34 mouse cellular contexts compared by ENCODE assay signal in genomic region chr15:99658437-99658836, GRCm38 (mm10). TPM values are rescaled to one million over a fixed set of nuclear protein-coding genes. Genes with fewer than 3 reads are reported as not detected.
DNase-seq lines count a peak whose midpoint lies in the region; ATAC-seq and TF ChIP-seq lines count a peak whose summit lies in the region.
"Had no signal": no experiment of that assay in that cellular context is flagged by ENCODE, and none has a peak within 500 bp of the region (broad histone marks: within the 10 kb centered on the region; RNA-seq: fewer than 3 reads in every experiment).

No protein-coding gene starts in this region.

- no peak for TF ChIP-seq CTCF in MEL (IDR thresholded peaks at IDR 0.05 in 2 of 3, conservative IDR thresholded peaks at IDR 0.05 in 1 of 3; ENCODE audit: control insufficient read depth in 1 of 3, insufficient read depth in 1 of 3, low read depth in 2 of 3, low read length in 3 of 3, poor library complexity in 1 of 3, severe bottlenecking in 1 of 3)

- no peak for ATAC-seq in hindbrain, embryonic 12.5 days (ENCODE audit: low FRiP score)
- ATAC-seq in hindbrain, embryonic 13.5 days (ENCODE audit: low FRiP score) = no peak
- peak; percentile 53; the same call in 1 of the 2 replicates for ATAC-seq in megakaryocyte progenitor cell, adult 5-6 weeks (replicated peaks; ENCODE audit: poor library complexity)
- ATAC-seq: CD4-positive, CD25-positive, alpha-beta regulatory T cell, adult 4 months; forebrain, embryonic 14.5 days; forebrain, postnatal 0 days; hindbrain, embryonic 16.5 days; inflammation-experienced regulatory T-cells, adult 6 months; intestine, embryonic 16.5 days had no signal

- no peak for TF ChIP-seq EP300 in MEL (IDR thresholded peaks at IDR 0.05; ENCODE audit: low read depth in 1 of 2, low read length in 2 of 2)

- no peak overlapping the region for H3K4me2 ChIP-seq in hindbrain, embryonic 12.5 days (replicated peaks)
- no peak overlapping the region for H3K4me2 ChIP-seq in hindbrain, embryonic 13.5 days
- H3K4me2 ChIP-seq: heart, embryonic 13.5 days had no signal

- H3K27me3 ChIP-seq in hindbrain, embryonic 12.5 days = peaks cover 24% of the 10 kb centered on the region
- peaks cover 11% of the 10 kb centered on the region for H3K27me3 ChIP-seq in hindbrain, embryonic 13.5 days
- peaks cover 0 to 2% of the 10 kb centered on the region in 2 experiments; a peak in 2 of 4 replicates for H3K27me3 ChIP-seq in MEL (ENCODE audit: control insufficient read depth in 1 of 2, insufficient read depth in 2 of 2, low read length in 2 of 2)

- no peaks in the 10 kb centered on the region for H3K9me3 ChIP-seq in hindbrain, embryonic 12.5 days (replicated peaks)
- no peaks in the 10 kb centered on the region for H3K9me3 ChIP-seq in hindbrain, embryonic 13.5 days
- no peaks in the 10 kb centered on the region for H3K9me3 ChIP-seq in MEL (replicated peaks; ENCODE audit: insufficient read depth, low read length)
- H3K9me3 ChIP-seq: forebrain, embryonic 10.5 days; heart, embryonic 13.5 days had no signal

- H3K4me3 ChIP-seq in hindbrain, embryonic 12.5 days = no peak overlapping the region
- no peak overlapping the region for H3K4me3 ChIP-seq in hindbrain, embryonic 13.5 days
- H3K4me3 ChIP-seq in MEL (ENCODE audit: control insufficient read depth in 1 of 2, insufficient read depth in 1 of 2, low read depth in 2 of 2, low read length in 2 of 2) = no peak overlapping the region
- H3K4me3 ChIP-seq: forebrain, embryonic 10.5 days; gastrocnemius, adult 2 months; heart, adult 2 months; heart, embryonic 13.5 days had no signal

- WGBS in hindbrain, embryonic 12.5 days = 59% methylated on average over 2 of the region's 2 CpGs
- WGBS in hindbrain, embryonic 13.5 days = 65% methylated on average over 2 of the region's 2 CpGs

- DNase-seq in MEL (ENCODE audit: low read depth, low spot score) = peak; percentile 76
- DNase-seq in R1 (ENCODE audit: low read depth, low spot score) = peak; percentile 64
- DNase-seq in adrenal gland, adult 2 months = no peak
- DNase-seq in cerebellum, adult 9-11 months = no peak
- DNase-seq in adrenal gland, postnatal 10 days = no peak
- DNase-seq: adrenal gland, postnatal 25 days; cerebellum, adult 11-12 months; cerebellum, adult 8-10 months; cerebellum, postnatal 14 days; forebrain, postnatal 0 days; gastrocnemius, adult 2 months; gastrocnemius, postnatal 25 days; heart, adult 2 months; heart, postnatal 14 days; heart, postnatal 4 days; kidney, adult 18-20 months had no signal

- peaks cover 25% of the 10 kb centered on the region for H3K4me1 ChIP-seq in hindbrain, embryonic 12.5 days
- peaks cover 37% of the 10 kb centered on the region for H3K4me1 ChIP-seq in hindbrain, embryonic 13.5 days (replicated peaks)
- peaks cover 10 to 23% of the 10 kb centered on the region in 2 experiments for H3K4me1 ChIP-seq in MEL (ENCODE audit: control insufficient read depth in 1 of 2, insufficient read depth in 2 of 2, low read length in 2 of 2)

- TF ChIP-seq POLR2A in MEL (IDR thresholded peaks at IDR 0.05; ENCODE audit: control insufficient read depth in 1 of 2, insufficient read depth in 1 of 2, low read depth in 1 of 2, low read length in 2 of 2, poor library complexity in 1 of 2) = no peak

- no peak overlapping the region for H3K9ac ChIP-seq in hindbrain, embryonic 12.5 days
- no peak overlapping the region for H3K9ac ChIP-seq in hindbrain, embryonic 13.5 days
- H3K9ac ChIP-seq in MEL (ENCODE audit: control insufficient read depth, low read depth, low read length, poor library complexity, severe bottlenecking) = no peak overlapping the region
- H3K9ac ChIP-seq: forebrain, postnatal 0 days; heart, embryonic 13.5 days had no signal

- H3K27ac ChIP-seq in hindbrain, embryonic 12.5 days = peak overlapping the region; percentile 12; the same call in 1 of the 2 replicates
- no peak overlapping the region for H3K27ac ChIP-seq in hindbrain, embryonic 13.5 days
- H3K27ac ChIP-seq in MEL (ENCODE audit: control insufficient read depth, low read depth, low read length) = no peak overlapping the region
- H3K27ac ChIP-seq: forebrain, embryonic 10.5 days; gastrocnemius, adult 2 months; heart, adult 2 months; heart, embryonic 13.5 days had no signal

- TF ChIP-seq RAD21 in MEL (IDR thresholded peaks at IDR 0.05; ENCODE audit: low read depth, low read length) = no peak

- no peaks in the 10 kb centered on the region; the same call in 1 of the 2 replicates for H3K79me2 ChIP-seq in MEL (ENCODE audit: control insufficient read depth, insufficient read depth, low read length, poor library complexity)

- no peaks in the 10 kb centered on the region for H3K36me3 ChIP-seq in hindbrain, embryonic 12.5 days
- no peaks in the 10 kb centered on the region for H3K36me3 ChIP-seq in hindbrain, embryonic 13.5 days
- H3K36me3 ChIP-seq in MEL (ENCODE audit: control insufficient read depth in 1 of 2, insufficient read depth in 2 of 2, low read length in 2 of 2) = peaks cover 0 to 20% of the 10 kb centered on the region in 2 experiments; a peak in 2 of 4 replicates
- H3K36me3 ChIP-seq: forebrain, embryonic 10.5 days; heart, embryonic 13.5 days had no signal

TF ChIP-seq in MEL, 35 proteins besides CTCF, POLR2A, EP300 and RAD21:
- TF ChIP-seq POLR2AphosphoS2 (IDR thresholded peaks at IDR 0.05; ENCODE audit: low read length) (no peak), TBP (IDR thresholded peaks at IDR 0.05; ENCODE audit: low read depth, low read length) (0 out of 2 replicates have a peak, but pooled peaks have one; percentile 16)
TF ChIP-seq in MEL: peak in this region for 1.

RNA-seq across cellular contexts. Expression of gene Racgap1, which starts 7.0 kb away (rescaled TPM):
- 177 and 185 TPM in 2 replicates for polyA plus RNA-seq in hindbrain, embryonic 12.5 days (2016; fragmentation: Nextera tagmentation; extraction: Ambion mirVana)
- polyA plus RNA-seq in hindbrain, embryonic 13.5 days (2015; fragmentation: Nextera tagmentation; extraction: Ambion mirVana) = 97.6 and 102 TPM in 2 replicates
- 126 and 136 TPM in 2 replicates for total RNA-seq in MEL (2012; rRNA removed)
- polyA plus RNA-seq in MEL (2012; ENCODE audit: insufficient read depth in 1 of 2, insufficient read length in 2 of 2, low read depth in 1 of 2, low replicate concordance in 2 of 2, missing spikeins in 1 of 2) = 100 to 1,000 TPM; 149 to 367 TPM
- 61.7 and 69.9 TPM in 2 replicates for total RNA-seq in megakaryocyte progenitor cell, adult 5-6 weeks (2015)
- 69.1 and 69.4 TPM in 2 replicates for total RNA-seq in megakaryocyte progenitor cell, adult 5-6 weeks (2017)
- 1 to 10 TPM; 2.8 to 3.7 TPM for total RNA-seq in adrenal gland, adult 2 months (2021)
- polyA plus RNA-seq in adrenal gland, adult 2 months (2012; rRNA removed) = 2.6 and 2.7 TPM in 2 replicates
- 10 to 100 TPM; 32.1 TPM for total RNA-seq in adrenal gland, postnatal 10 days (2021)

RNA-seq across cellular contexts. Expression of gene Asic1, which starts 11.7 kb away (rescaled TPM):
- polyA plus RNA-seq in hindbrain, embryonic 12.5 days (2016; fragmentation: Nextera tagmentation; extraction: Ambion mirVana) = 48.6 and 61.6 TPM in 2 replicates
- 58.3 and 63.0 TPM in 2 replicates for polyA plus RNA-seq in hindbrain, embryonic 13.5 days (2015; fragmentation: Nextera tagmentation; extraction: Ambion mirVana)
- total RNA-seq in MEL (2012; rRNA removed) = 0.08 TPM in 1 of 2 replicates, not detected in the other
- polyA plus RNA-seq in MEL (2012; ENCODE audit: insufficient read depth in 1 of 2, insufficient read length in 2 of 2, low read depth in 1 of 2, low replicate concordance in 2 of 2, missing spikeins in 1 of 2) = 1 to 10 TPM in 1 of 2 experiments, not detected in 1; 1.0 TPM
- not detected in 2 replicates for total RNA-seq in megakaryocyte progenitor cell, adult 5-6 weeks (2015)
- total RNA-seq in megakaryocyte progenitor cell, adult 5-6 weeks (2017) = not detected in 2 replicates
- total RNA-seq in adrenal gland, adult 2 months (2021) = under 1 TPM; 0.59 to 0.72 TPM
- polyA plus RNA-seq in adrenal gland, adult 2 months (2012; rRNA removed) = 0.37 and 0.71 TPM in 2 replicates
- 1 to 10 TPM in 1 of 2 experiments, under 1 TPM in 1; 0.75 to 1.5 TPM for total RNA-seq in adrenal gland, postnatal 10 days (2021)

RNA-seq across cellular contexts. Expression of gene Smarcd1, which starts 43.5 kb away (rescaled TPM):
- polyA plus RNA-seq in hindbrain, embryonic 12.5 days (2016; fragmentation: Nextera tagmentation; extraction: Ambion mirVana) = 123 and 141 TPM in 2 replicates
- 134 and 145 TPM in 2 replicates for polyA plus RNA-seq in hindbrain, embryonic 13.5 days (2015; fragmentation: Nextera tagmentation; extraction: Ambion mirVana)
- total RNA-seq in MEL (2012; rRNA removed) = 19.5 and 20.1 TPM in 2 replicates
- polyA plus RNA-seq in MEL (2012; ENCODE audit: insufficient read depth in 1 of 2, insufficient read length in 2 of 2, low read depth in 1 of 2, low replicate concordance in 2 of 2, missing spikeins in 1 of 2) = 100 to 1,000 TPM in 1 of 2 experiments, 10 to 100 TPM in 1; 72.5 to 247 TPM
- 22.8 and 24.1 TPM in 2 replicates for total RNA-seq in megakaryocyte progenitor cell, adult 5-6 weeks (2015)
- 11.6 and 17.3 TPM in 2 replicates for total RNA-seq in megakaryocyte progenitor cell, adult 5-6 weeks (2017)
- total RNA-seq in adrenal gland, adult 2 months (2021) = 10 to 100 TPM; 37.6 to 53.6 TPM
- 74.6 and 76.9 TPM in 2 replicates for polyA plus RNA-seq in adrenal gland, adult 2 months (2012; rRNA removed)
- 10 to 100 TPM; 47.1 to 49.6 TPM for total RNA-seq in adrenal gland, postnatal 10 days (2021)

RNA-seq across cellular contexts. Expression of gene Gm17349, which starts 46.9 kb away (rescaled TPM):
- polyA plus RNA-seq in hindbrain, embryonic 12.5 days (2016; fragmentation: Nextera tagmentation; extraction: Ambion mirVana) = not detected in 2 replicates
- not detected in 2 replicates for polyA plus RNA-seq in hindbrain, embryonic 13.5 days (2015; fragmentation: Nextera tagmentation; extraction: Ambion mirVana)
- 1.7 and 2.1 TPM in 2 replicates for total RNA-seq in MEL (2012; rRNA removed)
- not detected for polyA plus RNA-seq in MEL (2012; ENCODE audit: insufficient read depth in 1 of 2, insufficient read length in 2 of 2, low read depth in 1 of 2, low replicate concordance in 2 of 2, missing spikeins in 1 of 2)
- total RNA-seq in megakaryocyte progenitor cell, adult 5-6 weeks (2015) = not detected in 2 replicates
- total RNA-seq in megakaryocyte progenitor cell, adult 5-6 weeks (2017) = not detected in 2 replicates
- 10 to 100 TPM; 22.1 to 33.4 TPM for total RNA-seq in adrenal gland, adult 2 months (2021)
- 111 and 156 TPM in 2 replicates for polyA plus RNA-seq in adrenal gland, adult 2 months (2012; rRNA removed)
- 10 to 100 TPM; 10.9 to 24.6 TPM for total RNA-seq in adrenal gland, postnatal 10 days (2021)
- total RNA-seq: forebrain, postnatal 0 days had no signal
- polyA plus RNA-seq: brain, embryonic 14.5 days; C2C12; CD4-positive, CD25-positive, alpha-beta regulatory T cell, adult 4 months; embryonic facial prominence, embryonic 11.5 days; embryonic facial prominence, embryonic 14.5 days; forebrain, embryonic 10.5 days; forebrain, embryonic 14.5 days; forebrain, postnatal 0 days; gonadal fat pad, adult 2 months; heart, adult 2 months; heart, embryonic 13.5 days; heart, embryonic 16.5 days; hindbrain, embryonic 11.5 days; hindbrain, embryonic 16.5 days; inflammation-experienced regulatory T-cells, adult 6 months; intestine, embryonic 16.5 days had no signal

RNA-seq across cellular contexts. Expression of gene Aqp6, which starts 57.2 kb away (rescaled TPM):
- 1.3 and 2.8 TPM in 2 replicates for polyA plus RNA-seq in hindbrain, embryonic 12.5 days (2016; fragmentation: Nextera tagmentation; extraction: Ambion mirVana)
- 2.6 and 3.2 TPM in 2 replicates for polyA plus RNA-seq in hindbrain, embryonic 13.5 days (2015; fragmentation: Nextera tagmentation; extraction: Ambion mirVana)
- not detected in 2 replicates for total RNA-seq in MEL (2012; rRNA removed)
- not detected for polyA plus RNA-seq in MEL (2012; ENCODE audit: insufficient read depth in 1 of 2, insufficient read length in 2 of 2, low read depth in 1 of 2, low replicate concordance in 2 of 2, missing spikeins in 1 of 2)
- total RNA-seq in megakaryocyte progenitor cell, adult 5-6 weeks (2015) = not detected in 2 replicates
- total RNA-seq in megakaryocyte progenitor cell, adult 5-6 weeks (2017) = not detected in 2 replicates
- total RNA-seq in adrenal gland, adult 2 months (2021) = not detected
- polyA plus RNA-seq in adrenal gland, adult 2 months (2012; rRNA removed) = not detected in 2 replicates
- total RNA-seq in adrenal gland, postnatal 10 days (2021) = not detected
- total RNA-seq: adrenal gland, adult 18-20 months; adrenal gland, postnatal 25 days; forebrain, postnatal 0 days; gastrocnemius, adult 2 months; gastrocnemius, postnatal 25 days; heart, postnatal 14 days; heart, postnatal 4 days had no signal
- polyA plus RNA-seq: C2C12; CD4-positive, CD25-positive, alpha-beta regulatory T cell, adult 4 months; embryonic facial prominence, embryonic 11.5 days; embryonic facial prominence, embryonic 14.5 days; forebrain, embryonic 10.5 days; forebrain, postnatal 0 days; heart, embryonic 13.5 days; heart, embryonic 16.5 days; inflammation-experienced regulatory T-cells, adult 6 months; intestine, embryonic 16.5 days had no signal

Comparison
In these comparisons a context has a peak if more than half of its experiments do, and no peak if none do; other contexts are left out.
1. RNA of gene Racgap1, which starts 7.0 kb away (total RNA-seq): 126 to 136 TPM in MEL, 61.7 to 69.9 TPM in megakaryocyte progenitor cell, adult 5-6 weeks and 32.1 TPM in adrenal gland, postnatal 10 days; 2.8 to 3.7 TPM in adrenal gland, adult 2 months; every median in the first group is over 4 times any median in the second.
2. DNase-seq: peak in MEL (single experiment) and R1 (single experiment); none in adrenal gland, adult 2 months (single experiment), cerebellum, adult 9-11 months (single experiment) and adrenal gland, postnatal 10 days (single experiment).